Mouse (Mus musculus): ENCODE measurements at regions not wholly inside any gene's neighbourhood (a gene's known extent, or its start where the extent isn't known, plus 50 kb on each side); places are given as distances from the start of the nearest gene placed in this dataset.

DNA sequence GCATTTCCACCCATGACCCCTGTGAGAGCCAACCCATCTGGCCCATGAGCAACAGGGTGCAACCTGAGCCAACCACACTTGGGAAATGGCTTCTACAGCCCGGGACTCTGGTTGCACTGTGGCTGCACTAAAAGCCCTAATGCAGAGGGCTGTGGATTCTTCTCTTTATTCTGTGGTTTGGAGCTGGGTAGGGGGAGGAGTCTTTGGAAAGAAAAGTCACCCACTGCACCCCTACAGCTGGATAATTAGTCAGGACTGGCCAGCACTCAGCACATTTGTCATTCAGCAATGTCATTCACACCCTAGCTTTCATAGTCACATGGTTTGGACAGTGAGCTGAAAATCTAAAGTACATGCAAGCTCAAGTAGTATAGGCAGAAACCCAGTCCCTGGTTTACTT, 541.5 kb downstream of the Nfib start:
- Histone ChIP-seq H3K27ac (ENCODE audit: insufficient read depth, low read depth, low read length) (no peak overlapping the region), H3K27me3 (replicated peaks; ENCODE audit: control insufficient read depth, insufficient read depth, low read length) (no peaks in the 10 kb centered on the region), H3K36me3 (ENCODE audit: control insufficient read depth, insufficient read depth, low read length) (no peaks in the 10 kb centered on the region), H3K4me1 (ENCODE audit: control insufficient read depth, insufficient read depth, low read length) (no peaks in the 10 kb centered on the region), H3K4me3 (ENCODE audit: insufficient read depth, low read depth, low read length) (no peak overlapping the region)
- DNase-seq: no peak
- TF ChIP-seq CTCF (conservative IDR thresholded peaks at IDR 0.05; ENCODE audit: insufficient read depth, insufficient read length, low read depth, low read length): no peak
- TF ChIP-seq POLR2A (IDR thresholded peaks at IDR 0.05; ENCODE audit: low read depth, low read length): no peak
- 19% methylated on average over 1 of the region's 1 CpGs for WGBS

DNA sequence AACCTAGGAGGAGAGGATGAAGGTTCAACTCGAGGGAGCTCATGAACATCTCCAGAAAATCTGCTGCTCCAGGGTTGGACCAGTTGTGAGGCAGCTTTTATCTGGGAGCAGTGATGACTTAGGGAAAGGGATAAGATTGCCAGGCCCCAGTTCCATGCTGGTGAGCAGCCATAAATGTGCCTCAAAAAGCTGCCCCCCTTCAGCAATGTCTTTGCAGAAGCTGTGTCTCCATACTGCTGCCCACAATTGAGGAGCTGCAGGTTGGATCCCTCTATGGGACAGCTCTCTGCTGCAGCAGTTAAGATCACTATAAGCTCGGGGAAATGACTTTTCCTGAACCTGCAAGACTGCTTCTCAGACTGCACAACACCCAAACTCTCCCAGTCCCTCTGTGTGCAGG, 543.7 kb downstream of the Nfib start:
- DNase-seq: no peak
- Histone ChIP-seq H3K36me3 (ENCODE audit: control insufficient read depth, insufficient read depth, low read length) (no peaks in the 10 kb centered on the region), H3K4me1 (ENCODE audit: control insufficient read depth, insufficient read depth, low read length) (no peaks in the 10 kb centered on the region), H3K27me3 (replicated peaks; ENCODE audit: control insufficient read depth, insufficient read depth, low read length) (no peaks in the 10 kb centered on the region), H3K4me3 (ENCODE audit: insufficient read depth, low read depth, low read length) (no peak overlapping the region), H3K27ac (ENCODE audit: insufficient read depth, low read depth, low read length) (no peak overlapping the region)
- no peak for TF ChIP-seq POLR2A (IDR thresholded peaks at IDR 0.05; ENCODE audit: low read depth, low read length)
- no peak for TF ChIP-seq CTCF (conservative IDR thresholded peaks at IDR 0.05; ENCODE audit: insufficient read depth, insufficient read length, low read depth, low read length)
- WGBS: 73% methylated on average over 2 of the region's 2 CpGs

DNA sequence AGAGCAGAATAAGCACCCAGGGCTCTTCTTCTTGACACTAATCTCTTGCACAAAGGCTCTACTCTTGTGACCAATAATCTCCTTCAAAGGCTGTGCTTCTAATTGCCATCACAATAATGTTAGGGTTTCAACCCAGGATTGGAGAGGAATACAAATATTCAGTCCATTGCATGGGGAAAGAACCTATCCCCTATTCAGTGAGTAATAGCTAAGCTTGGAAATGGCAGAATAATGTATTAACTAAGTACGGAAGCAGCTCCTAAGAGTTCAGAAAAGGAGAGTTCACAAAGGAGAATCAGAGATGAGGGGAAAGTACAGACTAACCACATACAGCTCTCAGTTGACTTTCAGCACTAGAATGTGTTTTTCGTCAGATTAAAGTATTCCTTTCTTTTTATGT, 544.3 kb downstream of the Nfib start:
- Histone ChIP-seq H3K4me3 (ENCODE audit: insufficient read depth, low read depth, low read length) (no peak overlapping the region), H3K27ac (ENCODE audit: insufficient read depth, low read depth, low read length) (no peak overlapping the region), H3K27me3 (replicated peaks; ENCODE audit: control insufficient read depth, insufficient read depth, low read length) (no peaks in the 10 kb centered on the region), H3K4me1 (ENCODE audit: control insufficient read depth, insufficient read depth, low read length) (no peaks in the 10 kb centered on the region), H3K36me3 (ENCODE audit: control insufficient read depth, insufficient read depth, low read length) (no peaks in the 10 kb centered on the region)
- no peak for TF ChIP-seq POLR2A (IDR thresholded peaks at IDR 0.05; ENCODE audit: low read depth, low read length)
- no peak for TF ChIP-seq CTCF (conservative IDR thresholded peaks at IDR 0.05; ENCODE audit: insufficient read depth, insufficient read length, low read depth, low read length)
- DNase-seq: no peak
- WGBS: 94% methylated on average over 2 of the region's 2 CpGs

DNA sequence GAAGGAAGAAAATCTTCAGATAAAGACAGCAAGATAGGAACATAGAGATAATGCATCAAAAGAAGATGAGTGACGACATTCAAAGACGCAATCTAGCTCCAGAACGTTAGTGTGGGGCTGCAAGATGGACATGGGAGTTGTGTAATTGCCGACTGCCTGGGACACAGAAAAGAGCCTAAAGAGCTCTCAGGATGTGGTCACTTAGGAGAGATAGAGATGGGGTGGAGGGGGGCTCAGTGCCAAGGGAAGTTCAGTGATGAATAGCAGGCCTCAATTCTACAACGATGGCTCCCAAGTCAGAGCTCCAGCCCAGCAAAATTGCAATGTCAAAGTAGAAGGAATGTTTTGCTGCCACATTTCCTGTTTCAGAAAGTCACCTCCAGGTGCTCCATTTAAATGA, 545.3 kb downstream of the Nfib start:
- no peak for TF ChIP-seq POLR2A (IDR thresholded peaks at IDR 0.05; ENCODE audit: low read depth, low read length)
- no peak for TF ChIP-seq CTCF (conservative IDR thresholded peaks at IDR 0.05; ENCODE audit: insufficient read depth, insufficient read length, low read depth, low read length)
- Histone ChIP-seq H3K4me1 (ENCODE audit: control insufficient read depth, insufficient read depth, low read length) (no peaks in the 10 kb centered on the region), H3K27ac (ENCODE audit: insufficient read depth, low read depth, low read length) (no peak overlapping the region), H3K27me3 (replicated peaks; ENCODE audit: control insufficient read depth, insufficient read depth, low read length) (no peaks in the 10 kb centered on the region), H3K4me3 (ENCODE audit: insufficient read depth, low read depth, low read length) (no peak overlapping the region), H3K36me3 (ENCODE audit: control insufficient read depth, insufficient read depth, low read length) (no peaks in the 10 kb centered on the region)
- no peak for DNase-seq
- 80% methylated on average over 5 of the region's 5 CpGs for WGBS

GRCm38 (mm10) chr4:82155642-82156320, 549.8 kb downstream of the Nfib start:
- DNase-seq: no peak
- H3K4me1 ChIP-seq (ENCODE audit: control insufficient read depth, insufficient read depth, low read length): no peaks in the 10 kb centered on the region
- H3K27me3 ChIP-seq (replicated peaks; ENCODE audit: control insufficient read depth, insufficient read depth, low read length): no peaks in the 10 kb centered on the region
- H3K27ac ChIP-seq (ENCODE audit: insufficient read depth, low read depth, low read length): no peak overlapping the region
- TF ChIP-seq POLR2A (IDR thresholded peaks at IDR 0.05; ENCODE audit: low read depth, low read length) (no peak), CTCF (conservative IDR thresholded peaks at IDR 0.05; ENCODE audit: insufficient read depth, insufficient read length, low read depth, low read length) (no peak)
- no peaks in the 10 kb centered on the region for H3K36me3 ChIP-seq (ENCODE audit: control insufficient read depth, insufficient read depth, low read length)
- whole genome bisulfite sequencing: 44% methylated on average over 7 of the region's 7 CpGs
- no peak overlapping the region for H3K4me3 ChIP-seq (ENCODE audit: insufficient read depth, low read depth, low read length)

- no peaks in the 10 kb centered on the region for H3K27me3 ChIP-seq (replicated peaks; ENCODE audit: control insufficient read depth, insufficient read depth, low read length)
- H3K4me1 ChIP-seq (ENCODE audit: control insufficient read depth, insufficient read depth, low read length): no peaks in the 10 kb centered on the region
Observed at GRCm38 (mm10) chr4:82154021-82154555, 551.5 kb downstream of the Nfib start.

GRCm38 (mm10) chr4:82153604-82154003, 551.9 kb downstream of the Nfib start:
- TF ChIP-seq CTCF (conservative IDR thresholded peaks at IDR 0.05; ENCODE audit: insufficient read depth, insufficient read length, low read depth, low read length) (no peak), POLR2A (IDR thresholded peaks at IDR 0.05; ENCODE audit: low read depth, low read length) (no peak)
- Histone ChIP-seq H3K4me1 (ENCODE audit: control insufficient read depth, insufficient read depth, low read length) (no peaks in the 10 kb centered on the region), H3K4me3 (ENCODE audit: insufficient read depth, low read depth, low read length) (no peak overlapping the region), H3K27me3 (replicated peaks; ENCODE audit: control insufficient read depth, insufficient read depth, low read length) (no peaks in the 10 kb centered on the region), H3K36me3 (ENCODE audit: control insufficient read depth, insufficient read depth, low read length) (no peaks in the 10 kb centered on the region), H3K27ac (ENCODE audit: insufficient read depth, low read depth, low read length) (no peak overlapping the region)
- no peak for DNase-seq
- WGBS: 70% methylated on average over 5 of the region's 5 CpGs

More at GRCm38 (mm10) chr4:82154021-82154555, 551.5 kb downstream of the Nfib start:
- Histone ChIP-seq H3K4me3 (ENCODE audit: insufficient read depth, low read depth, low read length) (no peak overlapping the region), H3K27ac (ENCODE audit: insufficient read depth, low read depth, low read length) (no peak overlapping the region), H3K36me3 (ENCODE audit: control insufficient read depth, insufficient read depth, low read length) (no peaks in the 10 kb centered on the region)
- 82% methylated on average over 9 of the region's 9 CpGs for WGBS
- DNase-seq: no peak
- no peak for TF ChIP-seq CTCF (conservative IDR thresholded peaks at IDR 0.05; ENCODE audit: insufficient read depth, insufficient read length, low read depth, low read length)
- no peak for TF ChIP-seq POLR2A (IDR thresholded peaks at IDR 0.05; ENCODE audit: low read depth, low read length)

Measured in kidney, adult 2 months (tissue).